Mouse (Mus musculus) megakaryocyte, embryonic 14.5 days (primary cell): Measurements from ENCODE around the gene Scgb2a2. TPM values are rescaled to one million over a fixed set of nuclear protein-coding genes. Genes with fewer than 3 reads are reported as not detected.
A peak's percentile ranks its signal among the peaks of the same experiment; 100 is the strongest.
"Not testable (repeated sequence)": the region's sequence is repeated elsewhere in the genome, so short reads cannot be mapped to it uniquely, and the experiment has no call there.

ENCODE experiments used
- H3K27me3 ChIP-seq: replicated peaks from 2 replicates; pipeline ENCODE3; 2012; ENCODE audit warnings: inconsistent platforms
- H3K36me3 ChIP-seq: replicated peaks from 2 replicates; pipeline ENCODE3; 2012; ENCODE audit warnings: low read length, inconsistent platforms, mixed read lengths
- H3K4me1 ChIP-seq: 2 replicates; pipeline ENCODE4 v1.6.1; 2012; ENCODE audit warnings: inconsistent platforms
- H3K4me3 ChIP-seq: replicated peaks from 2 replicates; pipeline ENCODE3; 2012; ENCODE audit warnings: moderate library complexity, mild to moderate bottlenecking, inconsistent platforms
- H3K9me3 ChIP-seq: 2 replicates; pipeline ENCODE4 v1.6.1; 2012; ENCODE audit warnings: inconsistent platforms
- FLI1 ChIP-seq: IDR thresholded peaks from 2 replicates; pipeline ENCODE4 v1.6.1; 2012; ENCODE audit warnings: low read length, inconsistent platforms, mixed read lengths
- GATA1 ChIP-seq: IDR thresholded peaks from 3 replicates; pipeline ENCODE4 v1.6.1; 2012; ENCODE audit warnings: mixed read lengths, low read length, inconsistent platforms, borderline replicate concordance
- polyA plus RNA-seq: library from polyadenylated mRNA; stranded (reverse); fragments of >175 nt; gene quantifications from 2 replicates; pipeline ENCODE4 v1.2.3, GENCODE M21; 2012; ENCODE audit warnings: low replicate concordance; ENCODE audit not compliant: insufficient read depth

Scgb2a2 gene
- polyA plus RNA-seq, 1 experiment = not detected

DNA sequence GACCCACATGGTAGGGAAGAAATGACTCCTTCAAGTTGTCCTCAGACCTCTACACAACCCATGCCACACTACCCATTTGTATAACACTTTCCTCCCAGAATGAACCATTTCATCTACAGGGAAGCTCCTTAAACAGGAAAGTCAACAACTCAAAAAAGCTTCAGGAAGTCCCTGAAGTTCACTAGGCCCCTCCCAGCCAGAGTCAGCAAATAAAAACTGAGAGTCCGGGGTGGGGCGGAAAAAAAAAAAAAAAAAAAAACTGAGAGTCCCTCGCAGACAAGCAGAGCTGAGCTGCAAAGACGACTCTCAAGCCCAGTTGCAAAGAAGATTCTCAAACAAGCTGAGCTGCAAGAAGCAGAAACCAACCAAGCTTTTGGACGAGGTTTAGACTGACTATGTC lies 48.7 kb downstream of the Scgb2a2 start:
- Histone ChIP-seq H3K4me1 (peaks cover 80% of the 10 kb centered on the region), H3K9me3 (no peaks in the 10 kb centered on the region), H3K27me3 (no peaks in the 10 kb centered on the region), H3K36me3 (peaks cover 60% of the 10 kb centered on the region), H3K4me3 (peak overlapping the region; percentile 31)
- TF ChIP-seq FLI1 (no peak), GATA1 (no peak)

GRCm38 (mm10) chr19:9898339-9899066 lies 51.1 kb downstream of the Scgb2a2 start:
- H3K36me3 ChIP-seq = peaks cover 36% of the 10 kb centered on the region
- peaks cover 58% of the 10 kb centered on the region for H3K4me1 ChIP-seq
- no peaks in the 10 kb centered on the region for H3K9me3 ChIP-seq
- H3K27me3 ChIP-seq = no peaks in the 10 kb centered on the region
- H3K4me3 ChIP-seq = peak overlapping the region; percentile 97
- TF ChIP-seq GATA1 (no peak), FLI1 (no peak)

GRCm38 (mm10) chr19:9899072-9899779 lies 51.9 kb downstream of the Scgb2a2 start, which contains the start of gene Incenp:
Incenp (minus strand) TSS chr19:9899551.
- H3K4me1 ChIP-seq = peaks cover 51% of the 10 kb centered on the region
- peak; percentile 94 for TF ChIP-seq FLI1
- TF ChIP-seq GATA1 = peak; percentile 75; the same call in 1 of the 3 replicates

DNA sequence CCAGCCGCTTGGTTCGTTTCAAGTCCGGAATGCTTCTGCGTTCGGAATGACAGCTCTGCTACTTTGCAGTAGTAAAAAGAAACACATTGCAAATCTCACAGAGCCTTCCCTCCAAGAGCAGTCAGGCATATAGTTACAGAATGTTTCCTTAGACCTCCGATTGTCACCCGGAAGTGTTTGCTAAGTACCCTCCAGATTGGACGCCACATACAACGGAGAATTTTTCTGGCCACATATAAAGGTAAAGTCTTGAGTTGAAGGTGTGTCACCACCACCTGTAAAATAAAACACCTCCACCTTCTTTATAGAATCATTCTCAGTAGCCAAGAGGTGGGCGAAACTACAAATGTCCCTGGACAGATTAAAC lies 52.4 kb downstream of the Scgb2a2 start:
- peaks cover 45% of the 10 kb centered on the region for H3K4me1 ChIP-seq
- no peak for TF ChIP-seq GATA1
- TF ChIP-seq FLI1 = no peak
- H3K36me3 ChIP-seq = peaks cover 24% of the 10 kb centered on the region

More at GRCm38 (mm10) chr19:9899072-9899779, 51.9 kb downstream of the Scgb2a2 start, which contains the start of gene Incenp:
- H3K9me3 ChIP-seq = no peaks in the 10 kb centered on the region
- peak within 1 kb of the TSS; percentile 97 for H3K4me3 ChIP-seq
- H3K36me3 ChIP-seq = peaks cover 29% of the 10 kb centered on the region
- H3K27me3 ChIP-seq = no peaks in the 10 kb centered on the region

GRCm38 (mm10) chr19:9900696-9901095 lies 53.3 kb downstream of the Scgb2a2 start:
- not testable (repeated sequence) for H3K4me3 ChIP-seq

More for the DNA sequence above, 52.4 kb downstream of the Scgb2a2 start:
- Histone ChIP-seq H3K27me3 (no peaks in the 10 kb centered on the region), H3K4me3 (peak overlapping the region; percentile 97), H3K9me3 (no peaks in the 10 kb centered on the region)

More at GRCm38 (mm10) chr19:9900696-9901095, 53.3 kb downstream of the Scgb2a2 start:
- not testable (repeated sequence) for H3K27me3 ChIP-seq, H3K9me3 ChIP-seq
- H3K4me1 ChIP-seq = peaks cover 36% of the 10 kb centered on the region
- peaks cover 14% of the 10 kb centered on the region for H3K36me3 ChIP-seq

Other genes starting within 250 kb of the Scgb2a2 start
- gene Incenp, start 52.0 kb downstream of the Scgb2a2 start, polyA plus RNA-seq = 23.6 and 70.8 TPM in 2 replicates
- gene Fth1, start 133.0 kb downstream of the Scgb2a2 start, polyA plus RNA-seq = 7,037 and 23,567 TPM in 2 replicates
- gene Best1, start 154.1 kb downstream of the Scgb2a2 start, polyA plus RNA-seq = not detected in 2 replicates
- 2.0 and 8.8 TPM in 2 replicates for gene Rab3il1, start 154.1 kb downstream of the Scgb2a2 start, polyA plus RNA-seq
- 3.6 and 19.1 TPM in 2 replicates for gene Fads3, start 194.0 kb downstream of the Scgb2a2 start, polyA plus RNA-seq